Mouse (Mus musculus) CH12.LX (cell line): ENCODE results near the gene Pdcd4. TPM values are rescaled to one million over a fixed set of nuclear protein-coding genes. Genes with fewer than 3 reads are reported as not detected.
A peak's percentile ranks its signal among the peaks of the same experiment; 100 is the strongest.
"Not testable (repeated sequence)": the region's sequence is repeated elsewhere in the genome, so short reads cannot be mapped to it uniquely, and the experiment has no call there.

ENCODE experiments used
- DNase-seq: peaks from one replicate; pipeline ENCODE4 v3.0.0-alpha.2; 2013; ENCODE audit errors: extremely low read depth
- H3K27ac ChIP-seq: 2 replicates; pipeline ENCODE4 v1.5.1; 2012; ENCODE audit warnings: low read depth, mild to moderate bottlenecking, control low read depth, moderate library complexity; ENCODE audit not compliant: insufficient read depth
- H3K27me3 ChIP-seq: replicated peaks from 2 replicates; pipeline ENCODE3; 2012; ENCODE audit warnings: inconsistent platforms
- H3K36me3 ChIP-seq, 2 experiments: replicated peaks in 1 of 2; 2 replicates each; pipeline versions ENCODE3 to v1.6.1; 2012; ENCODE audit warnings: inconsistent platforms in 1 of 2, low read length in 1 of 2, mild to moderate bottlenecking in 1 of 2, mixed read lengths in 1 of 2, moderate library complexity in 1 of 2; ENCODE audit not compliant: control insufficient read depth in 1 of 2, insufficient read depth in 1 of 2
- H3K4me1 ChIP-seq, 2 experiments: 2 replicates each; pipeline ENCODE4 v1.6.1; 2012; ENCODE audit warnings: inconsistent platforms in 1 of 2, moderate library complexity in 1 of 2; ENCODE audit not compliant: insufficient read depth in 2 of 2, control insufficient read depth in 1 of 2
- H3K4me2 ChIP-seq: 2 replicates; pipeline ENCODE4 v1.6.1; 2012; ENCODE audit warnings: low read depth, mild to moderate bottlenecking, control low read depth; ENCODE audit not compliant: poor library complexity, insufficient read depth, severe bottlenecking
- H3K4me3 ChIP-seq, 3 experiments: fragments of 150-350 bp in 1 of 3; sonication (generic) in 1 of 3; replicated peaks in 1 of 3; 2 replicates each; pipeline versions ENCODE3 to v1.5.1; 2011 to 2012; ENCODE audit warnings: low read depth in 2 of 3, low read length in 2 of 3, mild to moderate bottlenecking in 2 of 3, moderate library complexity in 2 of 3, control low read depth in 1 of 3, improper control_type of control experiment in 1 of 3, inconsistent platforms in 1 of 3, mixed read lengths in 1 of 3; ENCODE audit not compliant: poor library complexity in 1 of 3
- H3K79me2 ChIP-seq: replicated peaks from 2 replicates; pipeline ENCODE4 v1.6.1; 2012; ENCODE audit warnings: mild to moderate bottlenecking, moderate library complexity; ENCODE audit not compliant: control insufficient read depth, poor library complexity, insufficient read depth, severe bottlenecking; ENCODE audit errors: extremely low read depth
- H3K9ac ChIP-seq: 2 replicates; pipeline ENCODE4 v1.6.1; 2012; ENCODE audit warnings: low read depth, mild to moderate bottlenecking, control low read depth, moderate library complexity; ENCODE audit not compliant: insufficient read depth
- H3K9me3 ChIP-seq: replicated peaks from 2 replicates; pipeline ENCODE3; 2012; ENCODE audit warnings: low read length, inconsistent platforms, mixed read lengths
- CHD1 ChIP-seq: IDR thresholded peaks from 2 replicates; pipeline ENCODE4 v1.6.1; 2012; ENCODE audit warnings: low read depth, low read length, improper control_type of control experiment, inconsistent platforms
- CTCF ChIP-seq, 2 experiments: IDR thresholded peaks in 1 of 2; conservative IDR thresholded peaks in 1 of 2; 2 replicates each; pipeline ENCODE4 v1.5.1; 2011 to 2012; ENCODE audit warnings: low read depth in 2 of 2, low read length in 2 of 2, improper control_type of control experiment in 1 of 2, inconsistent platforms in 1 of 2, mild to moderate bottlenecking in 1 of 2, moderate library complexity in 1 of 2
- GABPA ChIP-seq: IDR thresholded peaks from 2 replicates; pipeline ENCODE4 v1.6.1; 2012; ENCODE audit warnings: low read depth, low read length, improper control_type of control experiment, inconsistent platforms; ENCODE audit not compliant: insufficient replicate concordance
- KAT2A ChIP-seq: IDR thresholded peaks from 2 replicates; pipeline ENCODE4 v1.6.1; 2012; ENCODE audit warnings: low read length, improper control_type of control experiment, inconsistent platforms; ENCODE audit not compliant: insufficient replicate concordance
- MAZ ChIP-seq: IDR thresholded peaks from 2 replicates; pipeline ENCODE4 v1.6.1; 2012; ENCODE audit warnings: low read depth, mild to moderate bottlenecking, inconsistent platforms, low read length, improper control_type of control experiment, moderate library complexity
- MYC ChIP-seq: IDR thresholded peaks from 2 replicates; pipeline ENCODE4 v1.6.1; 2011; ENCODE audit warnings: low read depth, mild to moderate bottlenecking, improper control_type of control experiment, low read length
- NELFE ChIP-seq: IDR thresholded peaks from 2 replicates; pipeline ENCODE4 v1.6.1; 2011; ENCODE audit warnings: low read depth, low read length, improper control_type of control experiment
- POLR2A ChIP-seq: IDR thresholded peaks from 2 replicates; pipeline ENCODE4 v1.6.1; 2011; ENCODE audit warnings: low read depth, mild to moderate bottlenecking, improper control_type of control experiment, low read length
- RAD21 ChIP-seq: IDR thresholded peaks from 2 replicates; pipeline ENCODE4 v1.6.1; 2011; ENCODE audit warnings: low read depth, mild to moderate bottlenecking, low read length, improper control_type of control experiment, moderate library complexity
- RCOR1 ChIP-seq: conservative IDR thresholded peaks from 2 replicates; pipeline ENCODE4 v1.6.1; 2012; ENCODE audit warnings: low read depth, mild to moderate bottlenecking, inconsistent platforms, low read length, improper control_type of control experiment
- SIN3A ChIP-seq: IDR thresholded peaks from 2 replicates; pipeline ENCODE4 v1.6.1; 2012; ENCODE audit warnings: low read length, improper control_type of control experiment, inconsistent platforms
- SMC3 ChIP-seq: IDR thresholded peaks from 2 replicates; pipeline ENCODE4 v1.6.1; 2011; ENCODE audit warnings: low read depth, low read length, improper control_type of control experiment
- ZC3H11A ChIP-seq: IDR thresholded peaks from 2 replicates; pipeline ENCODE4 v1.6.1; 2012; ENCODE audit warnings: low read depth, mild to moderate bottlenecking, inconsistent platforms, low read length, improper control_type of control experiment
- dilution Hi-C: fragments of 300-500 bp; cut with MboI; formaldehyde crosslinking; loops from 2 replicates; pipeline ENCODE4 v1.14.3; 2020; ENCODE audit warnings: low sequenced_read_pairs; ENCODE audit not compliant: extremely low pct_unique_long_range_greater_than_20kb, extremely low pct_ligation_motif_present
- in situ Hi-C: fragments of 300-500 bp; cut with MboI; formaldehyde crosslinking; loops from 3 replicates; pipeline ENCODE4 v1.14.3; 2019; ENCODE audit warnings: low sequenced_read_pairs, low pct_ligation_motif_present, low pct_unique_long_range_greater_than_20kb, mixed read lengths
- polyA plus RNA-seq: library from polyadenylated mRNA; unstranded; fragments of >175 nt; gene quantifications from 2 replicates; pipeline ENCODE4 v1.2.1, GENCODE M21; 2012; ENCODE audit warnings: low read depth; ENCODE audit not compliant: insufficient read length
- total RNA-seq, 2 experiments: library from RNA; depleted of rRNA; stranded (reverse); fragments of 300-350 nt in 1 of 2; fragments of >200 nt in 1 of 2; gene quantifications; 2 replicates each; pipeline ENCODE4 v1.2.3; 2012 to 2014

The Pdcd4 gene
- total and polyA plus RNA-seq, 3 experiments, result 24.4 to 39.0 (median 26.3) TPM

DNA sequence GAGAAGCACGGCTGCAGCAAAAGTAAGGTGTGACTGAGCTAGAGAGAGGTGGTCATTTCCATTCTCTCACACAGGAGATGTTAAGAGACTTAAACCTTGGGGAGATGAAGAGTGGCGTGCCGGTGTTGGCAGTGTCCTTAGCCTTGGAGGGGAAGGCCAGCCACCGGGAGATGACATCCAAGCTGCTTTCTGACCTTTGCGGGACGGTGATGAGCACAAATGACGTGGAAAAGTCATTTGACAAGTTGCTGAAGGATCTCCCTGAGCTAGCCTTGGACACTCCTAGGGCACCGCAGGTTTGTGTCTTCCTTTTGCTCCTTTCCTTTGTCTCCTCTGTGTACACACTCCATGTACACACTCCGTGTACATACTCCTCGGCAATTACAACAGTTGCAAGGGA is 27.5 kb downstream of the Pdcd4 start:
- in situ Hi-C loops, result no loop called here

DNA sequence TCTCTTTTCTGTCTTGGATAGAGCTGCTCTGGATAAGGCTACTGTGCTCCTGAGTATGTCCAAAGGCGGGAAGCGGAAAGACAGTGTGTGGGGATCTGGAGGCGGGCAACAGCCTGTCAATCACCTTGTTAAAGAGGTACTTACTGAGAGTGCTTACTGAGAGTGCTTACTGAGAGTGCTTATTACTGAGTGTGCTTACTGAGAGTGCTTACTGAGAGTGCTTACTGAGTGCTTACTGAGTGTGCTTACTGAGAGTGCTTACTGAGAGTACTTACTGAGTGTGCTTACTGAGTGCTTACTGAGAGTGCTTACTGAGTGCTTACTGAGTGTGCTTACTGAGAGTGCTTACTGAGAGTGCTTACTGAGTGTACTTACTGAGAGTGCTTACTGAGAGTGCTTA is 30.0 kb downstream of the Pdcd4 start:
- H3K4me2 ChIP-seq, H3K27me3 ChIP-seq, H3K9me3 ChIP-seq, H3K4me1 ChIP-seq, H3K4me3 ChIP-seq, dilution Hi-C loops, H3K27ac ChIP-seq, in situ Hi-C loops, H3K9ac ChIP-seq, H3K79me2 ChIP-seq, DNase-seq: not testable (repeated sequence)
- H3K36me3 ChIP-seq, result peaks cover 34 to 68% of the 10 kb centered on the region in 2 experiments

More for the DNA sequence above, 27.5 kb downstream of the Pdcd4 start:
- Histone ChIP-seq H3K36me3 (peaks cover 47 to 73% of the 10 kb centered on the region in 2 experiments), H3K4me2 (no peak overlapping the region), H3K27ac (no peak overlapping the region)
- TF ChIP-seq GABPA (no peak), MYC (no peak), SIN3A (no peak), RCOR1 (no peak)
- TF ChIP-seq, all 38 proteins: peak for 0
- H3K4me1 ChIP-seq, result no peaks in the 10 kb centered on the region
- dilution Hi-C loops, result no loop called here
- no peaks in the 10 kb centered on the region for H3K79me2 ChIP-seq
- no peak overlapping the region for H3K4me3 ChIP-seq
- no peaks in the 10 kb centered on the region for H3K9me3 ChIP-seq
- no peak for DNase-seq
- H3K27me3 ChIP-seq, result no peaks in the 10 kb centered on the region
- H3K9ac ChIP-seq, result no peak overlapping the region

GRCm38 (mm10) chr19:53925338-53925751 is 33.3 kb downstream of the Pdcd4 start:
- Histone ChIP-seq H3K4me2 (no peak overlapping the region), H3K9me3 (peaks cover 2% of the 10 kb centered on the region), H3K79me2 (no peaks in the 10 kb centered on the region), H3K9ac (no peak overlapping the region), H3K36me3 (peaks cover 21 to 69% of the 10 kb centered on the region in 2 experiments), H3K4me3 (no peak overlapping the region), H3K4me1 (no peaks in the 10 kb centered on the region), H3K27ac (no peak overlapping the region), H3K27me3 (no peaks in the 10 kb centered on the region)
- in situ Hi-C loops, result no loop called here
- TF ChIP-seq MYC, result peak; percentile 83; the same call in 1 of the 2 replicates
- no peak for TF ChIP-seq POLR2A
- TF ChIP-seq CTCF (conservative IDR thresholded peaks at IDR 0.05 in 1 of 2, IDR thresholded peaks at IDR 0.05 in 1 of 2; ENCODE audit: low read depth in 2 of 2, low read length in 2 of 2), result peak in 1 of 2 experiments; percentile 60; a peak in 2 of 4 replicates
- peak; percentile 59 for TF ChIP-seq RAD21
- TF ChIP-seq KAT2A, result no peak
- TF ChIP-seq ZC3H11A, result peak; percentile 14; the same call in 1 of the 2 replicates
- no peak for TF ChIP-seq MAZ
- no peak for TF ChIP-seq RCOR1
- peak; percentile 70 for TF ChIP-seq SMC3
- TF ChIP-seq NELFE, result no peak
- no peak for TF ChIP-seq CHD1
- DNase-seq, result peak; percentile 62
- dilution Hi-C loops, result no loop called here
